Mouse (Mus musculus) kidney, adult 18-20 months (tissue): Measurements from ENCODE around the gene Ttc6.

Source experiments
- DNase-seq: peaks from one replicate; pipeline ENCODE4 v3.0.0; 2021

Ttc6 gene

DNA sequence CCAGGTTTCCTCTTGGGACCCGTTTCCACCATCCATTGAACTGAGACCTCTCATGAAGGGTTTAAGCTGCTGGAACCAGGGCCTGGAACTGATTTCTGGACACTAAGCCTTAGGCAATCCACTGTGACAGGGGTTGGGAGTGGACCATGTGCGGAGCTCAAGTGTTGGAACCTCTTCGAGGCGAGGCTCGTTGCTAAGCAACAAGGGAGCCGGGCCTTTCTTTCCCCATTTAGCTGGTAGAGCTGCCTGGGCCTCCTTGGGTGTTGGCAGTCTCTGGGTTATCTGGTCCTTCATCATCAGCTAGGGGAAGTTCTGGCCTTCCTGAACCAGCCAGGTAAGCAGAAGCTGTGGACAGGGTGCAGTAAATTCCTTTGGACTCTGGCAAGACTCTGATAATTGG is at the start of gene Ttc6:
Ttc6 (plus strand) TSS at position 205 of the 400 bp plus-strand sequence.
- DNase-seq: no peak

DNA sequence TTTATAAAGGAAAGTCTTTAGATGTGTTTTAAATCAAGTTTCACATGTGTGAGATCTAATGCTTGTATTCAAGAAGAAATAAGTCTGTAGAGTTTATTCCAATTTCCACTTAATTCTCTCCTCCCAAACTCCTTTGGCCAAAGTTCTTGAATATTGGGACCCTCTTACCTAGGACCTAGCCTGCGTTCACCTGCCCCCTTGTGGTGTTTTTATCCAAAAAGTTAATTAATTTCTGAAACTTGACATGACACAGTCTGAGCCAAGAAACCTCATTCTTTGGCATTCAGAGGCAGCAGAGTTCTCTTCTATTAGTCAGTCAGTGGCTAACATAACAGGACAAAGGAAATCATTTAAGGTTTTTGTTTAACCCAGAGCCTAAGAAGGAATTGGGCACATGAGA is 49.4 kb upstream of the Ttc6 start:
- DNase-seq: no peak

GRCm38 (mm10) chr12:57515702-57516377 is 48.1 kb upstream of the Ttc6 start:
- DNase-seq: no peak

DNA sequence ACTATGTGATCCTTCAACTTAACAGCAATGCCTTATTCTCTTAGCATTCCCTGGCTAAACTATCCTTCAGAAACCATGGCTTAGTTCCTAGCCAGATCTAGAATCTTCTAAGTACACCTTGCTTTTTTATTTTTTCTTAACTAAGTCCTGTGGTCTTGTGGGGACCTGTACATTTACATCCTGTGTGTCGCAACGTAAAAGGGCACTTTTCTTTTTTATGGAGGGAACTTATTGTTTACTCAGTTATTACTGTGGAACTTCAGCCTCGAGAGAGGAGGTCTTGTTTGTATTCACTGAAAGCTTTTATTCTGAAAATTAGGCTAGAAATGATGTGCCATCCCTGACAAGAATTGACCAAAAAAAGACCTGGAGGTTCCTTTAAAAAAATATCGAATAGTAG is 35.6 kb upstream of the Ttc6 start:
- DNase-seq: no peak

- DNase-seq: no peak
Observed at GRCm38 (mm10) chr12:57530474-57530873, 33.4 kb upstream of the Ttc6 start.

DNA sequence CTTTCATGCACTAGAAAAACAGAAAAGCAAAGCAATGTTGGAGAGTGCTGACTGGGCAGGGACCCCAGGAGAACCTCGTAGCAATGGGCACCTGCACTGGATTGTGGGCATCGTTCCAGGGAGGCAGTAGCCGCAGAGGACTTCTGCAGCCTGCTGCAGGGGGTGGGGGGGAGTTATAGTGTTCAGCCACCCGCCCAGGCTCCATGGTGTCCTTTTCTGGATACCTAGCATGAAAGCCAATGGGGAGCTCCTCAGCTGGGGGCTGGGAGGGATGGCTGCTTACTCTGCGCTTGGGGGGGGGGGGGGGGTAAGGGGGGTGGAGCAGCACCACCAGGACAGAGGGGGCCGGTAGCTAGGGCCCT is 29.4 kb upstream of the Ttc6 start:
- no peak for DNase-seq

- DNase-seq: no peak
Observed at GRCm38 (mm10) chr12:57534879-57535611, 28.9 kb upstream of the Ttc6 start.

GRCm38 (mm10) chr12:57536056-57536908 is 27.6 kb upstream of the Ttc6 start:
- no peak for DNase-seq

DNA sequence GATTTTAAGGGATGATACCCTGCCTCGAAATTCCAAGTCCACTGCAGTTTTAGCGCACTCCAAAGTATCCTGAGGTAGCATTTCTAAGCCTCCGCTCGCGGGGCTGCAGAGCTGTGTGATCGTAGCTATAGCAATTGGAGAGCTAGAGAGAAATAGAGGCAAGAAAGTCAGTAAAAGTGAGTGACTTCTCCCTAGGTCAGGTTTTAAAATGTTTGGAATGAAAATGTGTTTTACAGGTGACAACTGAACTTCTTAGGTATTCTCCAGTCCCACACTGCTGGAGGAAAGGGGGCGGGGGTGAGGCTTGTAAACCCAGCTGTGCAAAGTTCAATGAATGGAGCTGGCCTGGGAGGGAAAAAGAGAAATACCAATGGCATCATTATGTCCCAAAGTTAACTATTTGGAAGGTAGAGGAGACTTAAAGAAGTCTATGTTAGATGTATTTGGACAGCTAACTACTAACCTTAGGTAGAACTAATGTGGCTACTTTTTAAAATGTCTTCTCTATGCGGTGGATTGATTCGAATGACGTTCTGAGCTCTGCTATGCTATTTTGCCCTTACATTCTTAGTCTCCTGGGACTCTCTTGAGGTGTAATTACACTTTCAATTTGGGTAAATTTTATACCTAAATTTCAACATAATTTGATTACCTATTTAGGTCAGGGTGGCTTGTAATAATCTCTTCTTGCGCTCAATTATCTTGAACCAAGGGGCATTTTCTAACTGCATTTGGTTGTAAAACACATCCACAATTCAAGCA is 26.8 kb upstream of the Ttc6 start:
- no peak for DNase-seq

DNA sequence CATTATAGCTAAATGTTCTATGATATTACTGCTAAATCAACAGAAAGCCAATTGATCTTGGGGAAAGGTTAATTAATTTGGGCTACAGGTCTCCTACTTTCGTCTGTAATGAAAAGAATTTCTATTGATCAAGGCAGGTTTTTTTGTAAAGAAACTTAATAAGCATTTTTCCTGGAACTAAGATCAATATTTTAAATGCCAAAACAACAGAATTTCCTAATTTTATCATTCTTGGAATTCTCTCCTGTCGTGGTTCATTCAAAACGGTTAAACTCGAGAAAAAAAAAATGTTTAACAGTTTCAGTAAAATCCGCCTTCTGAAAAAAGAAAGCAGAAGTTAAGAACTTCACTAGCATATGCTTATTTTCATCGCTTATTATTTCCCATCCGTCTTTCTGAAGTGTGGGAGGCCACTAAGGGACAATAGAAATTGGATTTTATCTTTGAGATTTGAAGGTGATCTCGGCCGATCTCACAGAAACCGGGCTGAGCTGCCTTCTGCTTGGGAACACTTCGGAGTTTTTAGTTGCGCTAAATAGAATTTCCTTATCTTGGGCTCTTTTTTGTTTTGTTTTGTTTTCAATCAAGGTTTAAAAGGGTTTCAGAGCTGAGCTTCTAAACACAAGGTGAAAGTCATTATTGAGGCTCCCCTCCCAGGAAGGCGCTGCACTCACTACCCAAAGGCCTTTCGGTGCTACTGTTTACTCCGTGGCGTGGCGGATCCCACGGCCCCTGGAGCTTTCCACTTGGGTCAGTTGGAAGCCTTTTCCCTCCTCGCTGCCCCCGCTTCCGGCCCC is 25.9 kb upstream of the Ttc6 start:
- no peak for DNase-seq

- DNase-seq: peak; percentile 52
Observed at GRCm38 (mm10) chr12:57538588-57539550, 25.0 kb upstream of the Ttc6 start.

- peak; percentile 49 for DNase-seq
Observed at GRCm38 (mm10) chr12:57539551-57539985, 24.3 kb upstream of the Ttc6 start.

GRCm38 (mm10) chr12:57541118-57541517 is 22.8 kb upstream of the Ttc6 start:
- DNase-seq: no peak

DNA sequence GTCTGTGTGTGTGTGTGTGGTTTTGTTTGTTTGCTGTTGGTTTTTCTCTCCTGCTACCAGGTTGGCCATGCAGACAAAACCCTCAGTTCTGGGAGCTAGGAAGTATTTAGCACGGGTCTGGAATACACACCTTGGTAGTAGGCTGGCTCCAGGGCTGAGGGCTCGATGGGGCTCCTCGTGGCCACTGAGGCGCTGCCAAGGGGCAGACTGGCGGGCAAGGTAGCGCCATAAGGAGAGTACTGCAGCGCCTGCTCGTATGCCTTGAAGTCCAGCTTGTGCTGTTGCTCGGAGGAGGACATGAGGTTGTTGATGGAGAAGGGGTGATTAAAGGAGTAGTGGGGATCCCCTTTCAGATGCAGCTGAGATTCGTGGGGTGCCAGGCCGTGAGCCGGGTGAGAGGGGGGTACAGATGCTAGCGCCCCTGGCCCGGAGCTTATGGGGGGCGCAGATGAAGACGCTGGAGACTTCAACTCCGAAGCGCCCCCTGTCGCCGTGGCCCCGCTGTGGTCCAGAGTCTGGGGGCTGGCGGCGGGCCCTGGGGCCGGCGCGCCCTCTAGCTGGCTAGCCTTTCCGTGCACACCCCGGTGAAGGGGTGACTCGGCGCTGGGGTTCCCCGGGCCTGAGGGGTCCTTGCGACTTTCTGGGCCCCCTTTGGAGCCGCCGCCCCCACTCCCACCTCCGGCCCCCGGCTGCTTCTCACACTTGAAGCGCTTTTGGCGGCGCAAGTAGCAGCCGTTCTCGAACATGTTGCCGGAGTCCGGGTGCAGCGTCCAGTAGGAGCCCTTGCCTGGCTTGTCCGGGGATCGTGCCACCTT is 21.8 kb upstream of the Ttc6 start:
- peak; percentile 11 for DNase-seq

DNA sequence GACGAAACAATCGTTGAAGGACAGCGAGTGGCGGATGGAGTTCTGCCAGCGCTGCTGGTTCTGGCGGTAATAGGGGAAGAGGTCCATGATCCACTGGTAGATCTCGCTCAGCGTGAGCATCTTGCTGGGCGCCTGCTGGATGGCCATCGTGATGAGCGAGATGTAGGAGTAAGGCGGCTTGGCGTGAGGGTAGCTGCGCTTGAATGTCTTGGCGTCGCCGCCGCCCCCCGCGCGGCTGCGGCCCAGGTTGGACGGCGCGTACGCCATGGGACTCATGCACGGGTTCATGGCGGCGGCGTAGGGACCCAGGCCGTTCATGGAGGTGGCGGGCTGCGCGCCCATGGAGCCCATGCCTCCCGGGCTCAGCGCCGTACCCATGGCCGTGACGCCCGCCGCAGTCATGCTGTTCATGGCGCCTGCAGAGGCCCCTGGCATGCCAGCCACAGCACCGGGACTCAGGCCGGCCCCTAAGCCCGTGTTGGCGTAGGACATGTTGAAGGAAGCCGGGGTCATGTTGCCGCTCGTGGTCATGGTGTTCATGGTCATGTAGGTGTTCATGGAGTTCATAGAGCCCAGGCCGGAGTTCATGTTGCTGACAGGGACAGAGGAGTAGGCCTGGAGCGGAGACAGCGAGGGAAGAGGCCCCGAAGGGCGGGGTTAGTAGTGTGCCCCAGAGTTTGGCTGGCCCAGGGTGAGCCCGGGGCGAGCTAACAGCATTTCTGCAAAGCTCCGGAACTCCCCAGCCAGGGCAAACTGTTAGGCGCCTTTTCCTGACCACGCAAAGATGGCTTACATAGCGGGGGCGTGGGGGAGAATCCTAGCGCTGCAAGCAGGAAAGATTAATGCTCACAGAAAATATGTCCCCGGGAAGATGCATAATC is 20.9 kb upstream of the Ttc6 start:
- peak; percentile 15 for DNase-seq

DNA sequence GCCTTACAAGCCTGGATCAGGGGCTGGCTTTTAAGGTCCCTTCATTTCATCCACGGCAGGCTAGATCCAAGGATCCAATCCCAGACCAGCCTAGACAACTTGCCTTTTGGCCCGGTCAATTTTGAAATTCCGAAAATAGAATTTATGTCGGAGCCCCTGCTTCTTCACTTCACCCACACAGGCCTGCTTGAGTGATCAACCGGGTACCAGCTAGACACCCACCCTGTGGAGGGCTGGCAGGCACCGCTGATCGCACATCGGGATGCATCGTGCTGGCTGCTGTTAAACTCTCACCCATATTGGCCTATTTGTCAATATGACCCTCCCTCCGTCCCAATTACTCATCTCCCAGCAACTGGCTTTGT is 20.3 kb upstream of the Ttc6 start:
- peak; percentile 12 for DNase-seq

DNA sequence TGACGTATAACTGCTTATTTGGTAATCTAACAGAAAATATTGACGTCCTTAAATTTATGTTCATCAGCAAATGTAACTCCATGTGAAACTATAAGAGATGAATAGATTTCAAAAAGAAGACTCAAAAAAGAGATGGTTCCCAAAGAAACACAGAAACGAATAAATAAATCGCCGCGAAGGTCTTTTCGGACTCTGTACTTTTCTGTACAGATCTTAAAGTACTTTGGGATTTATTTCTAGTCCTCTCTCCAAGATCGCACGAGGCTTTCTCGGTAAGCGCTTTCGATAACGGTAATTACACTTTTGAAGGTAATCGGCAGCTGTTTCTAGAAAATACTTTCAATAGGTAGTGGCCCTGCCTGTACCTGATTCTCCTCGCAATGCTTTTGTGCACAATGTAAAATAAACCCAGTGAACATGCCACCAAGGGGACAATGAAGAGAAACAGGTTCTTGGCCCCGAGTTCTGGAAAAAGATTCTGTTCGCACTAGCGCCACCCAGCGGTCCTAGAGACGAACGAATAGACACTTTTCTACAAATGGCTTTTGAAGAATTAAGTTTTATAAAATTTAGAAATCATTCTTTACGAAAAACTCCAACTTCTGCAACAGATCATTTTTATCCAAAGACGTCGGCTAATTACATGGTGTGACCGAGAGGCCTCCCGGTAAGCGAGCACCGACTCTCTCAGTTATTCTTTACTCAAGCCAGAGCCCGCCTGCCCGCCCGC is 19.1 kb upstream of the Ttc6 start:
- peak; percentile 71 for DNase-seq
